Mouse (Mus musculus) heart, postnatal 0 days (tissue): ENCODE results near the gene Slc26a10. TPM values are rescaled to one million over a fixed set of nuclear protein-coding genes. Genes with fewer than 3 reads are reported as not detected.

Source experiments
- ATAC-seq: fragments of 200-750 bp; cut with Nextera tagmentation; 2 replicates; pipeline ENCODE4 v1.8.0; 2017; ENCODE audit warnings: low read depth, moderate number of reproducible peaks, moderate library complexity; ENCODE audit not compliant: insufficient read depth
- DNase-seq: peaks from one replicate; pipeline ENCODE4 v3.0.0-alpha.2; 2016; ENCODE audit warnings: low spot score
- H3K27ac ChIP-seq: fragments of 300-500 bp; sonication (generic); 2 replicates; pipeline ENCODE4 v1.5.1; 2014; ENCODE audit warnings: low read depth, mild to moderate bottlenecking
- H3K27me3 ChIP-seq: fragments of 300-500 bp; sonication (generic); 2 replicates; pipeline ENCODE4 v1.6.1; 2014; ENCODE audit warnings: low read length, mixed read lengths; ENCODE audit not compliant: control insufficient read depth, insufficient read depth
- H3K36me3 ChIP-seq: fragments of 300-500 bp; sonication (generic); replicated peaks from 2 replicates; pipeline ENCODE4 v1.6.1; 2014; ENCODE audit warnings: low read length, mixed read lengths; ENCODE audit not compliant: control insufficient read depth, insufficient read depth
- H3K4me1 ChIP-seq: fragments of 300-500 bp; sonication (generic); 2 replicates; pipeline ENCODE4 v1.6.1; 2014; ENCODE audit warnings: antibody characterized with exemption; ENCODE audit not compliant: control insufficient read depth, insufficient read depth
- H3K4me2 ChIP-seq: fragments of 300-500 bp; sonication (generic); 2 replicates; pipeline ENCODE4 v1.6.1; 2014; ENCODE audit warnings: low read depth, mild to moderate bottlenecking, low read length, moderate library complexity
- H3K4me3 ChIP-seq: fragments of 300-500 bp; sonication (generic); 2 replicates; pipeline ENCODE4 v1.5.1; 2014; ENCODE audit warnings: low read depth, low read length
- H3K9ac ChIP-seq: fragments of 300-500 bp; sonication (generic); replicated peaks from 2 replicates; pipeline ENCODE4 v1.6.1; 2014; ENCODE audit warnings: low read depth, low read length, mixed read lengths
- H3K9me3 ChIP-seq: fragments of 300-500 bp; sonication (generic); replicated peaks from 2 replicates; pipeline ENCODE4 v1.6.1; 2016; ENCODE audit warnings: low read length; ENCODE audit not compliant: control insufficient read depth
- CTCF ChIP-seq: IDR thresholded peaks from 2 replicates; pipeline ENCODE4 v1.5.1; 2016; ENCODE audit warnings: antibody characterized with exemption, control low read depth, low read depth
- EP300 ChIP-seq: IDR thresholded peaks from 2 replicates; pipeline ENCODE4 v1.6.1; 2016; ENCODE audit warnings: antibody characterized with exemption, low read depth
- WGBS: fragments of 180-500 bp; shearing (Covaris S2); extraction: QIAGEN DNeasy Blood & Tissue Kit; methylation state at CpG from one replicate; pipeline ENCODE4 v1.1.7; 2014; 5-methylcytosine and 5-hydroxymethylcytosine counted together
- polyA plus RNA-seq: library from polyadenylated mRNA; unstranded; fragments of >200 nt; fragmentation: Nextera tagmentation; extraction: Ambion mirVana; gene quantifications from 2 replicates; pipeline ENCODE4 v1.2.1, GENCODE M21; 2015
- total RNA-seq: library from RNA; depleted of rRNA; stranded (reverse); fragments of >200 nt; gene quantifications from 2 replicates; pipeline ENCODE4 v1.2.3, GENCODE M21; 2014; ENCODE audit warnings: low replicate concordance

Gene Slc26a10
- total and polyA plus RNA-seq, 2 experiments from 2014 or later = 23.3 to 61.2 TPM

GRCm38 (mm10) chr10:127213272-127213671 is 32.8 kb upstream of the Slc26a10 start:
- Histone ChIP-seq H3K27ac (no peak overlapping the region), H3K27me3 (no peaks in the 10 kb centered on the region), H3K9me3 (no peaks in the 10 kb centered on the region), H3K4me2 (no peak overlapping the region), H3K4me3 (no peak overlapping the region), H3K4me1 (peaks cover 16% of the 10 kb centered on the region), H3K9ac (no peak overlapping the region), H3K36me3 (0 out of 2 replicates have a peak, but pooled peaks cover 2% of the 10 kb centered on the region)
- ATAC-seq = no peak
- TF ChIP-seq EP300 = no peak
- TF ChIP-seq CTCF = no peak
- WGBS = 87% methylated on average over 8 of the region's 8 CpGs
- no peak for DNase-seq

- Histone ChIP-seq H3K9me3 (no peaks in the 10 kb centered on the region), H3K4me1 (peaks cover 16% of the 10 kb centered on the region), H3K36me3 (peaks cover 14% of the 10 kb centered on the region; the same call in 1 of the 2 replicates), H3K4me3 (peak within 1 kb of the TSS; percentile 79), H3K4me2 (peak within 1 kb of the TSS; percentile 96), H3K27ac (peak within 1 kb of the TSS; percentile 36; the same call in 1 of the 2 replicates), H3K9ac (peak within 1 kb of the TSS; percentile 68), H3K27me3 (no peaks in the 10 kb centered on the region)
- ATAC-seq = peak; percentile 95
- TF ChIP-seq CTCF (no peak), EP300 (no peak)
- peak; percentile 59 for DNase-seq
- 1% methylated on average over 47 of the region's 47 CpGs for WGBS
Measured at GRCm38 (mm10) chr10:127211414-127211854, 31.0 kb upstream of the Slc26a10 start, which contains the start of gene Pip4k2c. Gene Pip4k2c, minus strand, starts transcription at chr10:127211585.

GRCm38 (mm10) chr10:127210961-127211405 is 30.5 kb upstream of the Slc26a10 start:
- Histone ChIP-seq H3K27ac (peak overlapping the region; percentile 36; the same call in 1 of the 2 replicates), H3K9me3 (no peaks in the 10 kb centered on the region), H3K4me2 (peak overlapping the region; percentile 96), H3K9ac (peak overlapping the region; percentile 68), H3K36me3 (peaks cover 19% of the 10 kb centered on the region; the same call in 1 of the 2 replicates), H3K27me3 (no peaks in the 10 kb centered on the region), H3K4me3 (peak overlapping the region; percentile 79), H3K4me1 (peaks cover 16% of the 10 kb centered on the region)
- ATAC-seq (peak; percentile 44), DNase-seq (no peak)
- WGBS = under 1% methylated on average over 25 of the region's 25 CpGs
- TF ChIP-seq EP300 (no peak), CTCF (no peak)

- Histone ChIP-seq H3K36me3 (peaks cover 28% of the 10 kb centered on the region), H3K27me3 (no peaks in the 10 kb centered on the region), H3K4me2 (peak overlapping the region; percentile 96), H3K27ac (no peak overlapping the region), H3K9ac (no peak overlapping the region), H3K9me3 (no peaks in the 10 kb centered on the region), H3K4me1 (peaks cover 16% of the 10 kb centered on the region), H3K4me3 (no peak overlapping the region)
- no peak for DNase-seq
- no peak for TF ChIP-seq CTCF
- TF ChIP-seq EP300 = no peak
- ATAC-seq = no peak
- WGBS = 73% methylated on average over 13 of the region's 13 CpGs
Measured at GRCm38 (mm10) chr10:127209928-127210570, 29.6 kb upstream of the Slc26a10 start.

GRCm38 (mm10) chr10:127208921-127209320 is 28.5 kb upstream of the Slc26a10 start:
- no peak for DNase-seq
- H3K9me3 ChIP-seq = no peaks in the 10 kb centered on the region
- no peak overlapping the region for H3K4me2 ChIP-seq
- no peak for ATAC-seq
- 63% methylated on average over 4 of the region's 4 CpGs for WGBS
- H3K27me3 ChIP-seq = no peaks in the 10 kb centered on the region
- H3K27ac ChIP-seq = peak overlapping the region; percentile 34
- TF ChIP-seq CTCF (no peak), EP300 (no peak)
- no peak overlapping the region for H3K9ac ChIP-seq
- H3K4me1 ChIP-seq = peaks cover 16% of the 10 kb centered on the region
- no peak overlapping the region for H3K4me3 ChIP-seq
- peaks cover 36% of the 10 kb centered on the region for H3K36me3 ChIP-seq
